Mouse (Mus musculus): ENCODE measurements at regions not wholly inside any gene's neighbourhood (a gene's known extent, or its start where the extent isn't known, plus 50 kb on each side); places are given as distances from the start of the nearest gene placed in this dataset.

DNA sequence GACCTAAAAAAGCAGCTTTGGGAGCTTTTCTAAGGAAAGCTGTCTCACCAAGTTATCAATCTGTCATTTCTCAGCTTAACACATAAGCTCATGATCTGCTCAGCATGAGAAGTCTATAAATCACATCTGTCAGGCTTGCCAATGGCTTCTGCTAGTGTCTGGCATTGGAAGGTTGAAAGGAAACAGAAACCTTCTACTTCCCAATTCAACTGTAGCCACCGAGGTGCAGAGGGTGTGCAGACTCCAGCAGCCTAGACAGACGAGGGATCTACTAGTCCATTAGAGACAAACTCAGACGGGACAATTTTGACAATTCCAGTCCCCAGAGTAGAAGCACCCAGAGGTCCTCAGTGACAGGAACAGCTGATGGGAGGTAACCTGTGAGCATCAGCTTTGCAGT, 103.0 kb downstream of the Nab1 start:
- peaks cover 7% of the 10 kb centered on the region; the same call in 1 of the 2 replicates for H3K4me1 ChIP-seq
- H3K36me3 ChIP-seq (replicated peaks; ENCODE audit: low read length) = no peaks in the 10 kb centered on the region
- no peak overlapping the region for H3K4me3 ChIP-seq (replicated peaks)
- peaks cover 3% of the 10 kb centered on the region for H3K27me3 ChIP-seq (replicated peaks)
- peaks cover 11% of the 10 kb centered on the region for H3K9me3 ChIP-seq
- TF ChIP-seq FLI1 (IDR thresholded peaks at IDR 0.05; ENCODE audit: low read length) (no peak), GATA1 (IDR thresholded peaks at IDR 0.05; ENCODE audit: borderline replicate concordance, low read length) (no peak)

DNA sequence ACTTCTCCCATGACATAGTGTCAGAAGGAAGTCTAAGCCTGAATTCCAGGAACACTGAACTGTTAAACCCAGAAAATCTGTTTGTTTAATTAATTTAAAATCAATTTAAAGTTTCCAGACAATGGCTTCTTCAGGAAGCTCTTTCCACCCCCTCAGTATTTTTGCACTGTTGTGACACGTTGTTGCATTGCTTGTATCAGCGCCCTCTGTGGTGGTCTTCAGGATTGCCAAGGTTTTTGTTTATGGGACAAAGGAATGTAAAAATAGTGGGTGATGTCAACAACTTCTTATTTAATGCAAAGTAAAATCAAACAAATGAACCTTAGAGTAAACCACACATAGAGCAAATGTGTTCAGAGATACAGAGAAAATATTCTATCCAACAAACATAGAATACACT, 107.5 kb downstream of the Nab1 start:
- no peaks in the 10 kb centered on the region for H3K36me3 ChIP-seq (replicated peaks; ENCODE audit: low read length)
- H3K4me3 ChIP-seq (replicated peaks) = no peak overlapping the region
- H3K4me1 ChIP-seq = peaks cover 14% of the 10 kb centered on the region
- TF ChIP-seq FLI1 (IDR thresholded peaks at IDR 0.05; ENCODE audit: low read length) (no peak), GATA1 (IDR thresholded peaks at IDR 0.05; ENCODE audit: borderline replicate concordance, low read length) (no peak)
- H3K9me3 ChIP-seq = no peaks in the 10 kb centered on the region
- H3K27me3 ChIP-seq (replicated peaks) = peaks cover 3% of the 10 kb centered on the region

DNA sequence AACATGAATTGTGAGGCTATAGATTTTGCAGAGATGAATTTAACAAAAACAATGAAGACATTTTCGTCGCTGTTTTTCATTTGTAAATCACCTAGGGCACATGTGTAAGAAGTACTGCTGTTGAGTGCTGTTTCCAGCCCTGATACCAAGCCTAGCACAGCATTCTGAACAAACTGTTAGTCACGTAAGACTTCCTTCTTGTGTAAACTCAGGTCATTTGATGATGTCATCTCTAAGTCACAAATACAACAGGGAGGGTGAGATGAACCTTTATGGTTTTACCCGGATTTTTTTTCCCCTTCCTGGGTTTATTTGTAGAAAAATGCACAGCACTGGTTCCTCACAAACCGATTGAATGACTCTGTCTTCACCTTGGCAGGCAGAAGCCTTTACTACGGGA, 111.6 kb downstream of the Nab1 start:
- TF ChIP-seq GATA1 (IDR thresholded peaks at IDR 0.05; ENCODE audit: borderline replicate concordance, low read length) = no peak
- no peak for TF ChIP-seq FLI1 (IDR thresholded peaks at IDR 0.05; ENCODE audit: low read length)
- H3K27me3 ChIP-seq (replicated peaks) = no peaks in the 10 kb centered on the region
- no peak overlapping the region for H3K4me3 ChIP-seq (replicated peaks)
- peaks cover 12% of the 10 kb centered on the region for H3K4me1 ChIP-seq
- H3K36me3 ChIP-seq (replicated peaks; ENCODE audit: low read length) = no peaks in the 10 kb centered on the region
- H3K9me3 ChIP-seq = no peaks in the 10 kb centered on the region

DNA sequence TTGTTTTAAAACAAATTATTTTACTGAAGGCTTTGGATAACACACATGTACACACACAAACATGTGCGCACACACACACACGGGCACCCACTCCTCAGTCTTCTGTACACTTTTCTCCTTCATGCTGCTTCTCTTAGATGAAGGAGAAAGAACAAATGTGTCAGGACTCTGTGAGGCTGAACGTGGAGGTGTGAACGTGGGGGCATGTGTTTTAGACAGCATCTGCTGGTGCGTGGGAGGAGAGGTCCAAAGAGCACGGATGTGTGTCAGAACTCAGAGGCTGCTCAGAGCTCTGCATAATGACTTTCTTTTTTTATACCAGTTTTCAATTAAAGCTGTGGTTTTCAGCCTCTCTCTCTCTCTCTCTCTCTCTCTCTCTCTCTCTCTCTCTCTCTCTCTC, 112.4 kb downstream of the Nab1 start:
- TF ChIP-seq GATA1 (IDR thresholded peaks at IDR 0.05; ENCODE audit: borderline replicate concordance, low read length) (no peak), FLI1 (IDR thresholded peaks at IDR 0.05; ENCODE audit: low read length) (no peak)
- H3K27me3 ChIP-seq (replicated peaks) = no peaks in the 10 kb centered on the region
- H3K4me3 ChIP-seq (replicated peaks) = no peak overlapping the region
- H3K4me1 ChIP-seq = peaks cover 12% of the 10 kb centered on the region
- H3K9me3 ChIP-seq = no peaks in the 10 kb centered on the region
- H3K36me3 ChIP-seq (replicated peaks; ENCODE audit: low read length) = no peaks in the 10 kb centered on the region

DNA sequence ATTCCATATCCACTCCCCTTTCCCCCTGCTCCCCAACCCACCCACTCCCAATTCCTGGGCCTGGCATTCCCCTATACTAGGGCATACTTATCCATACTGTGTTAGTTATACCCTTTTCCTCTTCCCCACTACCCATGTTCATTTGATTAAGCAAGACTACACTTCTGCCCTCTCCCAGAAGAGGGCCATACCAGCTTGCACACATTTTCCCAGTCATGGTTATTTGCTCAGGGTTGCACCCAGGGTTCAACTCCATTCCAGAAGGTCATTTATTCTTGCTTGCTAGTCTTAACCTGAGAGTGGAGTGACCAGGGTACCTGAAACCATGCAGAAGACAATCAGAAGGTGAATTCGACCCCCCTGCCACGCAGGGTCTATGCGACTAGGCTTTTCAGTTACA, 113.4 kb downstream of the Nab1 start:
- H3K4me1 ChIP-seq = peaks cover 3% of the 10 kb centered on the region
- H3K27me3 ChIP-seq (replicated peaks) = no peaks in the 10 kb centered on the region
- no peak overlapping the region for H3K4me3 ChIP-seq (replicated peaks)
- no peaks in the 10 kb centered on the region for H3K9me3 ChIP-seq
- no peaks in the 10 kb centered on the region for H3K36me3 ChIP-seq (replicated peaks; ENCODE audit: low read length)
- TF ChIP-seq GATA1 (IDR thresholded peaks at IDR 0.05; ENCODE audit: borderline replicate concordance, low read length) (no peak), FLI1 (IDR thresholded peaks at IDR 0.05; ENCODE audit: low read length) (no peak)

DNA sequence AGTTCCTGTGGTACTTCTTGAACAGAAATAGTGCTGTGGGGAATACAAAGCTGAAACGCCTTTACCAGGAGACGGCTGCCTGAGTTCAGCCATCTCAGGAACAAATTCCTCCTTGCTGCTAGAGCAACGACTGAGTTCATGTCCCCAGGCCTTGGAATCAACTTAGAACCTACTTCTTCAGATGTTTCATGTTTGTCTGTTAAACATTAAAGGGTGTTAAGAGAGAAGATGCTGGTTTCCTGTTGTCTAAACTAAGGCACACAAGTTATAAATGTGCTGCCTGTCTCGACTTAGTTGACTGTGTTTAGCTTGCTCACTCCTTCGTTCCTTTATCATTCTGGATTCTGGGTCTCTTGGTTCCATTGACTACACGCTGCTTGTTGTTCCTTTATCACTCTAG, 125.2 kb downstream of the Nab1 start:
- Histone ChIP-seq H3K4me3 (replicated peaks) (no peak overlapping the region), H3K27me3 (replicated peaks) (no peaks in the 10 kb centered on the region), H3K36me3 (replicated peaks; ENCODE audit: low read length) (no peaks in the 10 kb centered on the region), H3K9me3 (no peaks in the 10 kb centered on the region), H3K4me1 (peaks cover 22% of the 10 kb centered on the region)
- no peak for TF ChIP-seq GATA1 (IDR thresholded peaks at IDR 0.05; ENCODE audit: borderline replicate concordance, low read length)
- TF ChIP-seq FLI1 (IDR thresholded peaks at IDR 0.05; ENCODE audit: low read length) = no peak

DNA sequence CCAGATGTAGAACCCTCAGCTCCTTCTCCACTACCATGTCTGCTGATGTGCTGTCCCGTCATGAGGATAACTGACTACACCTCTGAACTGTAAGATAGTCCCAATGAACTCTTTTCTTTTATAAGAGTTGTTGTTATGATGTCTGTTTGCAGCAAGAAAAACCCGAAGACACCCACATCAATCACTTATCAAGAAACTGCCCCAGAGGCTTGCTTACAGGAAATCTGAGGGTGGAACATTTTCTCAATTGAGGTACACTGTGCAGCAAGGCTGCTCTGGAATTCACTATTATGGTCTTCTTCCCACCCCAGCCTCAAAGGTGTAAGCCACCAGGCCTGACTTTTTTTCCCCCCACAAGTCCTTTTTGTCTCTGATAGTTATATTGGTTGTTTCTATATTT, 125.8 kb downstream of the Nab1 start:
- no peaks in the 10 kb centered on the region for H3K27me3 ChIP-seq (replicated peaks)
- no peak for TF ChIP-seq FLI1 (IDR thresholded peaks at IDR 0.05; ENCODE audit: low read length)
- no peak for TF ChIP-seq GATA1 (IDR thresholded peaks at IDR 0.05; ENCODE audit: borderline replicate concordance, low read length)

DNA sequence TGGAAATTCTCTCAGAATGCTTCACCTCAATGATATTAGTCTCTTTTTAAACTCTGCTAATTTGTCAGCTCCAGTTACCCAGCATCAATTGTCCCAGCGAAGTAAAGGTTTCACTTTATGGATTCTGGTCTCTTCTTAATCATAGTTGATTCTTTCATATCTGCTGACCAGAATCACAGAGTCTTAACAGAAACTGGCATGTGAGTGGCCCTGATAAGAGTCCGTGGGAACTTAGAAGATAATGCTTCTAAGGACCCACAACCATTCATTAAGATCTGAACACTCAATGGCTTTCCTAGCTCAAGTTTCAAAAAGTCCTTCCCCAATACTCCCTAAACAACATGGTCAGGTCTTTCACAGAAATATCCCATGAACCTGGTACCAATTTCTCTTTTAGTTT, 126.7 kb downstream of the Nab1 start:
- Histone ChIP-seq H3K4me3 (replicated peaks) (no peak overlapping the region), H3K4me1 (peaks cover 22% of the 10 kb centered on the region), H3K27me3 (replicated peaks) (no peaks in the 10 kb centered on the region), H3K36me3 (replicated peaks; ENCODE audit: low read length) (no peaks in the 10 kb centered on the region), H3K9me3 (no peaks in the 10 kb centered on the region)
- TF ChIP-seq GATA1 (IDR thresholded peaks at IDR 0.05; ENCODE audit: borderline replicate concordance, low read length) (no peak), FLI1 (IDR thresholded peaks at IDR 0.05; ENCODE audit: low read length) (no peak)

More for the DNA sequence above, 125.8 kb downstream of the Nab1 start:
- peaks cover 22% of the 10 kb centered on the region for H3K4me1 ChIP-seq
- H3K4me3 ChIP-seq (replicated peaks) = no peak overlapping the region
- no peaks in the 10 kb centered on the region for H3K9me3 ChIP-seq
- H3K36me3 ChIP-seq (replicated peaks; ENCODE audit: low read length) = no peaks in the 10 kb centered on the region

DNA sequence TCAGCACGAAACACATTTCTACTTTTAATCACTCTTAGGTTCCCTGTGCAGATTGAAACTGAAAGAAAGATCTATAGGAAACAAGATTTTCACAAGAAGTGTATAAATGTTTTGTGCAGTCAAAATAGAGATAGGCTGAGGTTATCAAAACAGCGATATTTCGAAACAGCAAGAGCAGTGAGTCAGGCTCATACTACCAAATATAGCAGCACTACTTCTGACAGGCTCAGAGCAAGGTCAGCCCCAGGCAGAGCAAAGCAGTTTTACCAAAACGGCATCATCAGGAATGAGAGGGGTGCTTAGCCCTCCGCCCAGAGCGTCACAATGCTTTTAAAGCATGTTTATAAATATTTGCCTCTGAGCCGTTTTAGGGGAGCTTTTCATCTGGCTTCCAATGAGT, 133.4 kb upstream of the Gls start:
- Histone ChIP-seq H3K36me3 (replicated peaks; ENCODE audit: low read length) (no peaks in the 10 kb centered on the region), H3K4me1 (no peaks in the 10 kb centered on the region; the same call in 1 of the 2 replicates), H3K4me3 (replicated peaks) (no peak overlapping the region), H3K27me3 (replicated peaks) (peaks cover 2% of the 10 kb centered on the region), H3K9me3 (no peaks in the 10 kb centered on the region)
- TF ChIP-seq GATA1 (IDR thresholded peaks at IDR 0.05; ENCODE audit: borderline replicate concordance, low read length) = no peak
- no peak for TF ChIP-seq FLI1 (IDR thresholded peaks at IDR 0.05; ENCODE audit: low read length)

DNA sequence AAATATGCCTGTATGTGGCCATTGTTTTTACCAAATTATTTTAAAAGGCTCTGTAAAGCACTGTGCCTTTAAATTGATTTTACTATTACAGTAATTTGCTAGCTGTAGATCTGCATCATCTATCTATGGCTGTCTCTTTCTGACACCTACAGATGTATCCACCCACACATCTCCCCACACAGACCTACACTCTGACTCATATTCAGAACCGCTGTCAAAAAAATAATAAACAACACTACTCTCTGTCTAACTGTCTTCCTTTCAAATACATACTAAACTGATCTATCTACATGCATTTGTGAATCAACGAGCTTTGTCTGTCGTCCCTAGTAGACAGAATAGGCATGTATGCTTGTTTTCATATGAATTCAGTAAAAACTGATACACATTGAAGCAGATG, 130.6 kb upstream of the Gls start:
- TF ChIP-seq FLI1 (IDR thresholded peaks at IDR 0.05; ENCODE audit: low read length) (no peak), GATA1 (IDR thresholded peaks at IDR 0.05; ENCODE audit: borderline replicate concordance, low read length) (no peak)
- Histone ChIP-seq H3K9me3 (no peaks in the 10 kb centered on the region), H3K4me1 (no peaks in the 10 kb centered on the region; the same call in 1 of the 2 replicates), H3K27me3 (replicated peaks) (peaks cover 4% of the 10 kb centered on the region), H3K36me3 (replicated peaks; ENCODE audit: low read length) (no peaks in the 10 kb centered on the region), H3K4me3 (replicated peaks) (no peak overlapping the region)

DNA sequence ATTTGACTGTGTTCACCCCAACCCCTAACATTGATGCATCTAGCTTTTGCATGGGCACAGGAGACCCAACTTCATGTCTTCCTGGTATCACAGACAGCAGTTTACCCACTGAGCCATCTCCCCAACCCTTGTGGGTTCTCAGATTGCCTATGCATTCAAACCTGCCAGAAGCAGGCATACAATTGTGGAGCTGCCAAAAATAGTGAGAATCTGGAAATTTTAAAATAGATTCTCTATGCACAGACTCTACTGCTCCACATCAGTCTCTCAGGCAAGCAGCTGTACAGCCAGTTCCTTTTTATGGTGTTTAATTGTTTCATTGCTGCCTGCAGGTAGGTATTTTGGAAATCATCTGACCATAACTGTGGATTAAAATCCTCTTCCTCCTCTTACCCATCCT, 129.9 kb upstream of the Gls start:
- TF ChIP-seq GATA1 (IDR thresholded peaks at IDR 0.05; ENCODE audit: borderline replicate concordance, low read length) (no peak), FLI1 (IDR thresholded peaks at IDR 0.05; ENCODE audit: low read length) (no peak)
- no peak overlapping the region for H3K4me3 ChIP-seq (replicated peaks)
- no peaks in the 10 kb centered on the region for H3K9me3 ChIP-seq
- no peaks in the 10 kb centered on the region; the same call in 1 of the 2 replicates for H3K4me1 ChIP-seq
- H3K36me3 ChIP-seq (replicated peaks; ENCODE audit: low read length) = no peaks in the 10 kb centered on the region
- peaks cover 4% of the 10 kb centered on the region for H3K27me3 ChIP-seq (replicated peaks)
